Mouse (Mus musculus) MEL (cell line): Measurements from ENCODE around the gene Msi2. TPM values are rescaled to one million over a fixed set of nuclear protein-coding genes. Genes with fewer than 3 reads are reported as not detected.

ENCODE experiments used
- DNase-seq: peaks from one replicate; pipeline ENCODE4 v3.0.0; 2011; ENCODE audit warnings: low read depth, low spot score
- H3K27ac ChIP-seq: 2 replicates; pipeline ENCODE4 v1.5.1; 2012; ENCODE audit warnings: low read depth, mild to moderate bottlenecking, control low read depth, low read length, moderate library complexity; ENCODE audit not compliant: control insufficient read depth
- H3K27me3 ChIP-seq, 2 experiments: fragments of 150-350 bp in 1 of 2; sonication (generic) in 1 of 2; 2 replicates each; pipeline ENCODE4 v1.6.1; 2012; ENCODE audit warnings: low read length in 2 of 2, mild to moderate bottlenecking in 2 of 2, improper control_type of control experiment in 1 of 2, moderate library complexity in 1 of 2; ENCODE audit not compliant: insufficient read depth in 2 of 2, control insufficient read depth in 1 of 2
- H3K36me3 ChIP-seq, 2 experiments: 2 replicates each; pipeline ENCODE4 v1.6.1; 2012 to 2014; ENCODE audit warnings: low read length in 2 of 2, improper control_type of control experiment in 1 of 2, inconsistent platforms in 1 of 2, mild to moderate bottlenecking in 1 of 2; ENCODE audit not compliant: insufficient read depth in 2 of 2, control insufficient read depth in 1 of 2
- H3K4me1 ChIP-seq, 2 experiments: fragments of 150-350 bp in 1 of 2; sonication (generic) in 1 of 2; 2 replicates each; pipeline ENCODE4 v1.6.1; 2012; ENCODE audit warnings: low read length in 2 of 2, improper control_type of control experiment in 1 of 2, mild to moderate bottlenecking in 1 of 2; ENCODE audit not compliant: insufficient read depth in 2 of 2, control insufficient read depth in 1 of 2
- H3K4me3 ChIP-seq, 2 experiments: fragments of 150-350 bp in 1 of 2; sonication (generic) in 1 of 2; 2 replicates each; pipeline ENCODE4 v1.5.1; 2012; ENCODE audit warnings: low read depth in 2 of 2, low read length in 2 of 2, mild to moderate bottlenecking in 2 of 2, moderate library complexity in 2 of 2, control low read depth in 1 of 2, improper control_type of control experiment in 1 of 2; ENCODE audit not compliant: control insufficient read depth in 1 of 2, insufficient read depth in 1 of 2
- H3K79me2 ChIP-seq: 2 replicates; pipeline ENCODE4 v1.6.1; 2012; ENCODE audit warnings: mild to moderate bottlenecking, low read length, moderate library complexity; ENCODE audit not compliant: control insufficient read depth, poor library complexity, insufficient read depth
- H3K9ac ChIP-seq: 2 replicates; pipeline ENCODE4 v1.6.1; 2012; ENCODE audit warnings: low read depth, mild to moderate bottlenecking, control low read depth, low read length, moderate library complexity; ENCODE audit not compliant: control insufficient read depth, poor library complexity, severe bottlenecking
- H3K9me3 ChIP-seq: fragments of 150-350 bp; sonication (generic); replicated peaks from 2 replicates; pipeline ENCODE4 v1.6.1; 2012; ENCODE audit warnings: mild to moderate bottlenecking, low read length, improper control_type of control experiment, moderate library complexity; ENCODE audit not compliant: insufficient read depth
- BHLHE40 ChIP-seq: IDR thresholded peaks from 2 replicates; pipeline ENCODE4 v1.6.1; 2012; ENCODE audit warnings: low read depth, mild to moderate bottlenecking, inconsistent platforms, low read length, improper control_type of control experiment, borderline replicate concordance
- CHD1 ChIP-seq: IDR thresholded peaks from 2 replicates; pipeline ENCODE4 v1.6.1; 2012; ENCODE audit warnings: low read depth, mild to moderate bottlenecking, inconsistent platforms, low read length, improper control_type of control experiment
- CHD2 ChIP-seq: IDR thresholded peaks from 2 replicates; pipeline ENCODE4 v1.6.1; 2011; ENCODE audit warnings: low read length, improper control_type of control experiment
- CTCF ChIP-seq, 3 experiments: IDR thresholded peaks in 2 of 3; conservative IDR thresholded peaks in 1 of 3; 2 replicates each; pipeline ENCODE4 v1.5.1; 2011 to 2012; ENCODE audit warnings: low read length in 3 of 3, low read depth in 2 of 3, mild to moderate bottlenecking in 2 of 3, improper control_type of control experiment in 1 of 3, inconsistent platforms in 1 of 3, mixed read lengths in 1 of 3, moderate library complexity in 1 of 3; ENCODE audit not compliant: control insufficient read depth in 1 of 3, insufficient read depth in 1 of 3, poor library complexity in 1 of 3, severe bottlenecking in 1 of 3
- E2F4 ChIP-seq: IDR thresholded peaks from 2 replicates; pipeline ENCODE4 v1.6.1; 2011; ENCODE audit warnings: low read depth, low read length, improper control_type of control experiment, borderline replicate concordance
- ELF1 ChIP-seq: IDR thresholded peaks from 2 replicates; pipeline ENCODE4 v1.6.1; 2014; ENCODE audit warnings: low read depth, mild to moderate bottlenecking, inconsistent platforms, low read length, improper control_type of control experiment, moderate library complexity
- GABPA ChIP-seq: IDR thresholded peaks from 2 replicates; pipeline ENCODE4 v1.6.1; 2012; ENCODE audit warnings: low read depth, mild to moderate bottlenecking, inconsistent platforms, low read length, improper control_type of control experiment, moderate library complexity
- GATA1 ChIP-seq: IDR thresholded peaks from 2 replicates; pipeline ENCODE4 v1.6.1; 2011; ENCODE audit warnings: low read depth, low read length, improper control_type of control experiment
- HCFC1 ChIP-seq: IDR thresholded peaks from 2 replicates; pipeline ENCODE4 v1.6.1; 2012; ENCODE audit warnings: low read depth, mild to moderate bottlenecking, inconsistent platforms, low read length, improper control_type of control experiment, moderate library complexity
- JUND ChIP-seq: IDR thresholded peaks from 2 replicates; pipeline ENCODE4 v1.6.1; 2011; ENCODE audit warnings: low read depth, mild to moderate bottlenecking, improper control_type of control experiment, low read length
- KAT2A ChIP-seq: conservative IDR thresholded peaks from 2 replicates; pipeline ENCODE4 v1.6.1; 2012; ENCODE audit warnings: low read depth, low read length, improper control_type of control experiment, inconsistent platforms
- MAFK ChIP-seq: IDR thresholded peaks from 2 replicates; pipeline ENCODE4 v1.6.1; 2011; ENCODE audit warnings: low read depth, mild to moderate bottlenecking, low read length, improper control_type of control experiment, borderline replicate concordance
- MAX ChIP-seq: IDR thresholded peaks from 2 replicates; pipeline ENCODE4 v1.6.1; 2011; ENCODE audit warnings: low read length, improper control_type of control experiment
- MXI1 ChIP-seq: IDR thresholded peaks from 2 replicates; pipeline ENCODE4 v1.6.1; 2011; ENCODE audit warnings: mild to moderate bottlenecking, low read depth, low read length, improper control_type of control experiment
- MYB ChIP-seq: IDR thresholded peaks from 2 replicates; pipeline ENCODE4 v1.6.1; 2011; ENCODE audit warnings: mild to moderate bottlenecking, low read depth, low read length, improper control_type of control experiment
- MYC ChIP-seq: IDR thresholded peaks from 2 replicates; pipeline ENCODE4 v1.6.1; 2011; ENCODE audit warnings: low read depth, mild to moderate bottlenecking, low read length, improper control_type of control experiment, moderate library complexity
- NRF1 ChIP-seq: IDR thresholded peaks from 2 replicates; pipeline ENCODE4 v1.6.1; 2014; ENCODE audit warnings: low read depth, mild to moderate bottlenecking, inconsistent platforms, low read length, improper control_type of control experiment, moderate library complexity; ENCODE audit not compliant: poor library complexity, insufficient read depth, severe bottlenecking
- POLR2AphosphoS2 ChIP-seq: IDR thresholded peaks from 2 replicates; pipeline ENCODE4 v1.6.1; 2011; ENCODE audit warnings: low read length, improper control_type of control experiment
- RCOR1 ChIP-seq: IDR thresholded peaks from 2 replicates; pipeline ENCODE4 v1.6.1; 2012; ENCODE audit warnings: low read depth, mild to moderate bottlenecking, inconsistent platforms, low read length, improper control_type of control experiment
- SIN3A ChIP-seq: IDR thresholded peaks from 2 replicates; pipeline ENCODE4 v1.6.1; 2012; ENCODE audit warnings: low read length, improper control_type of control experiment, inconsistent platforms
- SMC3 ChIP-seq: IDR thresholded peaks from 2 replicates; pipeline ENCODE4 v1.6.1; 2011; ENCODE audit warnings: low read depth, low read length, improper control_type of control experiment
- UBTF ChIP-seq: IDR thresholded peaks from 2 replicates; pipeline ENCODE4 v1.6.1; 2012; ENCODE audit warnings: low read depth, mild to moderate bottlenecking, inconsistent platforms, low read length, improper control_type of control experiment, moderate library complexity, borderline replicate concordance; ENCODE audit not compliant: insufficient read depth
- USF1 ChIP-seq: IDR thresholded peaks from 2 replicates; pipeline ENCODE4 v1.6.1; 2014; ENCODE audit warnings: low read depth, mild to moderate bottlenecking, inconsistent platforms, low read length, improper control_type of control experiment, moderate library complexity
- ZC3H11A ChIP-seq: IDR thresholded peaks from 2 replicates; pipeline ENCODE4 v1.6.1; 2012; ENCODE audit warnings: low read depth, mild to moderate bottlenecking, inconsistent platforms, low read length, improper control_type of control experiment
- ZNF384 ChIP-seq: IDR thresholded peaks from 2 replicates; pipeline ENCODE4 v1.6.1; 2012; ENCODE audit warnings: low read depth, mild to moderate bottlenecking, inconsistent platforms, low read length, improper control_type of control experiment
- polyA plus RNA-seq, 2 experiments: library from polyadenylated mRNA; stranded (reverse) in 1 of 2; unstranded in 1 of 2; fragments of >175 nt in 1 of 2; fragments of >200 nt in 1 of 2; gene quantifications; 2 replicates each; pipeline versions ENCODE4 v1.2.1 to v1.2.4; 2012; ENCODE audit warnings: low replicate concordance in 2 of 2, low read depth in 1 of 2; ENCODE audit not compliant: insufficient read length in 2 of 2, insufficient read depth in 1 of 2, missing spikeins in 1 of 2
- total RNA-seq: library from RNA; depleted of rRNA; stranded (reverse); fragments of 300-350 nt; gene quantifications from 2 replicates; pipeline ENCODE4 v1.2.3, GENCODE M21; 2012

Gene Msi2
- total and polyA plus RNA-seq, 3 experiments: 16.2 to 29.7 TPM; not detected in 1

GRCm38 (mm10) chr11:88625063-88625462 is 93.2 kb downstream of the Msi2 start:
- H3K9me3 ChIP-seq: no peaks in the 10 kb centered on the region
- no peak overlapping the region for H3K9ac ChIP-seq
- no peak for TF ChIP-seq HCFC1
- no peak for TF ChIP-seq NRF1
- TF ChIP-seq MYB: no peak
- no peak for TF ChIP-seq POLR2AphosphoS2
- TF ChIP-seq BHLHE40: no peak
- no peak for TF ChIP-seq GATA1
- no peak for TF ChIP-seq MXI1
- TF ChIP-seq ZC3H11A: no peak
- TF ChIP-seq ZNF384: no peak
- TF ChIP-seq GABPA: no peak
- TF ChIP-seq JUND: no peak
- no peak for TF ChIP-seq CHD2
- TF ChIP-seq ELF1: no peak
- TF ChIP-seq CTCF (IDR thresholded peaks at IDR 0.05 in 2 of 3, conservative IDR thresholded peaks at IDR 0.05 in 1 of 3; ENCODE audit: control insufficient read depth in 1 of 3, insufficient read depth in 1 of 3, low read depth in 2 of 3, low read length in 3 of 3, poor library complexity in 1 of 3, severe bottlenecking in 1 of 3): no peak
- no peak for TF ChIP-seq USF1
- DNase-seq: no peak
- H3K4me3 ChIP-seq: no peak overlapping the region
- peaks cover 0 to 7% of the 10 kb centered on the region in 2 experiments; a peak in 3 of 4 replicates for H3K36me3 ChIP-seq
- H3K27me3 ChIP-seq: no peaks in the 10 kb centered on the region
- H3K79me2 ChIP-seq: no peaks in the 10 kb centered on the region
- H3K4me1 ChIP-seq: peaks cover 7 to 11% of the 10 kb centered on the region in 2 experiments
- H3K27ac ChIP-seq: no peak overlapping the region

GRCm38 (mm10) chr11:88624627-88625026 is 93.7 kb downstream of the Msi2 start:
- Histone ChIP-seq H3K79me2 (no peaks in the 10 kb centered on the region), H3K27me3 (no peaks in the 10 kb centered on the region), H3K27ac (no peak overlapping the region), H3K4me3 (no peak overlapping the region), H3K4me1 (peaks cover 11 to 14% of the 10 kb centered on the region in 2 experiments), H3K9me3 (no peaks in the 10 kb centered on the region)
- TF ChIP-seq CTCF (IDR thresholded peaks at IDR 0.05 in 2 of 3, conservative IDR thresholded peaks at IDR 0.05 in 1 of 3; ENCODE audit: control insufficient read depth in 1 of 3, insufficient read depth in 1 of 3, low read depth in 2 of 3, low read length in 3 of 3, poor library complexity in 1 of 3, severe bottlenecking in 1 of 3): no peak
- no peak for TF ChIP-seq POLR2AphosphoS2
- no peak for TF ChIP-seq E2F4
- no peak for TF ChIP-seq SMC3
- no peak for TF ChIP-seq GATA1
- no peak for TF ChIP-seq MAX
- TF ChIP-seq KAT2A: no peak
- TF ChIP-seq RCOR1: no peak
- TF ChIP-seq SIN3A: no peak
- TF ChIP-seq UBTF: no peak
- TF ChIP-seq CHD1: no peak
- TF ChIP-seq MAFK: no peak
- no peak for TF ChIP-seq MYC
- TF ChIP-seq, all 39 proteins: peak for 0
- Histone ChIP-seq H3K36me3 (peaks cover 0 to 11% of the 10 kb centered on the region in 2 experiments; a peak in 3 of 4 replicates), H3K9ac (no peak overlapping the region)
- no peak for DNase-seq
